18 mouse cellular contexts compared by ENCODE assay signal in genomic region chr9:101152872-101153271, GRCm38 (mm10).
DNase-seq lines count a peak whose midpoint lies in the region; ATAC-seq and TF ChIP-seq lines count a peak whose summit lies in the region.
"Had no signal": no experiment of that assay in that cellular context is flagged by ENCODE, and none has a peak within 500 bp of the region (broad histone marks: within the 10 kb centered on the region; RNA-seq: fewer than 3 reads in every experiment).

No protein-coding gene starts in this region.

- no peak for DNase-seq in gastrocnemius, adult 2 months
- DNase-seq in gastrocnemius, postnatal 36 days, result no peak
- DNase-seq in lung, embryonic 14.5 days, result peak; percentile 57
- no peak for DNase-seq in lung, postnatal 14 days
- DNase-seq in MEL (ENCODE audit: low read depth, low spot score), result no peak
- peak; percentile 10 for DNase-seq in naive thymus-derived CD4-positive, alpha-beta T cell, adult 2 months (ENCODE audit: low read depth)
- no peak for DNase-seq in kidney, adult 2 months
- DNase-seq: adrenal gland, postnatal 10 days; cerebellum, adult 8-10 months; heart, postnatal 4 days; lung, postnatal 36 days; thymus, adult 2 months had no signal

- no peak for TF ChIP-seq EP300 in MEL (IDR thresholded peaks at IDR 0.05; ENCODE audit: low read depth in 1 of 2, low read length in 2 of 2)

- H3K4me2 ChIP-seq in lung, embryonic 14.5 days, result no peak overlapping the region
- H3K4me2 ChIP-seq: forebrain, embryonic 12.5 days; heart, embryonic 13.5 days; kidney, embryonic 15.5 days; limb, embryonic 13.5 days; liver, embryonic 15.5 days; neural tube, embryonic 15.5 days had no signal

- H3K27me3 ChIP-seq in lung, embryonic 14.5 days (ENCODE audit: insufficient read depth, low read length), result no peaks in the 10 kb centered on the region
- H3K27me3 ChIP-seq in MEL (ENCODE audit: control insufficient read depth in 1 of 2, insufficient read depth in 2 of 2, low read length in 2 of 2), result no peaks in the 10 kb centered on the region
- no peaks in the 10 kb centered on the region for H3K27me3 ChIP-seq in kidney, adult 2 months (replicated peaks; ENCODE audit: control insufficient read depth, insufficient read depth, low read length)
- H3K27me3 ChIP-seq: forebrain, embryonic 12.5 days; heart, embryonic 13.5 days; kidney, embryonic 15.5 days; limb, embryonic 13.5 days; liver, embryonic 15.5 days; neural tube, embryonic 15.5 days had no signal

- peak; percentile 26 for TF ChIP-seq RAD21 in MEL (IDR thresholded peaks at IDR 0.05; ENCODE audit: low read depth, low read length)

- no peaks in the 10 kb centered on the region for H3K4me1 ChIP-seq in lung, embryonic 14.5 days (ENCODE audit: insufficient read depth)
- H3K4me1 ChIP-seq in MEL (ENCODE audit: control insufficient read depth in 1 of 2, insufficient read depth in 2 of 2, low read length in 2 of 2), result no peaks in the 10 kb centered on the region
- no peaks in the 10 kb centered on the region for H3K4me1 ChIP-seq in kidney, adult 2 months (ENCODE audit: control insufficient read depth, insufficient read depth, low read length)
- H3K4me1 ChIP-seq: forebrain, embryonic 12.5 days; heart, embryonic 13.5 days; kidney, embryonic 15.5 days; limb, embryonic 13.5 days; liver, embryonic 15.5 days; neural tube, embryonic 15.5 days had no signal

- intact Hi-C loops in gastrocnemius, adult 2 months (cut with DNase I), result no loop called here
- intact Hi-C loops in gastrocnemius, postnatal 36 days (cut with DNase I), result no loop called here

- H3K36me3 ChIP-seq in lung, embryonic 14.5 days (ENCODE audit: insufficient read depth), result peaks cover 9% of the 10 kb centered on the region
- H3K36me3 ChIP-seq in MEL (ENCODE audit: control insufficient read depth in 1 of 2, insufficient read depth in 2 of 2, low read length in 2 of 2), result no peaks in the 10 kb centered on the region; a peak in 1 of 4 replicates
- H3K36me3 ChIP-seq in kidney, adult 2 months (ENCODE audit: control insufficient read depth, insufficient read depth, low read length), result peaks cover 4% of the 10 kb centered on the region
- H3K36me3 ChIP-seq: forebrain, embryonic 12.5 days had no signal

- 66% methylated on average over 5 of the region's 5 CpGs for WGBS in lung, embryonic 14.5 days
- WGBS in kidney, adult 2 months, result 74% methylated on average over 5 of the region's 5 CpGs

- no peaks in the 10 kb centered on the region for H3K79me2 ChIP-seq in MEL (ENCODE audit: control insufficient read depth, insufficient read depth, low read length, poor library complexity)

- no peak for TF ChIP-seq POLR2A in MEL (IDR thresholded peaks at IDR 0.05; ENCODE audit: control insufficient read depth in 1 of 2, insufficient read depth in 1 of 2, low read depth in 1 of 2, low read length in 2 of 2, poor library complexity in 1 of 2)
- TF ChIP-seq POLR2A in kidney, adult 2 months (IDR thresholded peaks at IDR 0.05; ENCODE audit: low read depth, low read length), result no peak

- H3K27ac ChIP-seq in gastrocnemius, adult 2 months, result no peak overlapping the region
- H3K27ac ChIP-seq in lung, embryonic 14.5 days (ENCODE audit: low read depth), result no peak overlapping the region
- H3K27ac ChIP-seq in MEL (ENCODE audit: control insufficient read depth, low read depth, low read length), result no peak overlapping the region
- H3K27ac ChIP-seq in kidney, adult 2 months (ENCODE audit: insufficient read depth, low read depth, low read length), result no peak overlapping the region
- H3K27ac ChIP-seq: forebrain, embryonic 12.5 days; heart, embryonic 13.5 days; kidney, embryonic 15.5 days; limb, embryonic 13.5 days; liver, embryonic 15.5 days; neural tube, embryonic 15.5 days had no signal

- ATAC-seq in lung, embryonic 14.5 days (ENCODE audit: insufficient read depth), result no peak

- TF ChIP-seq CTCF in gastrocnemius, adult 2 months (IDR thresholded peaks at IDR 0.05), result 0 out of 2 replicates have a peak, but pooled peaks have one; percentile 4
- no peak for TF ChIP-seq CTCF in lung, embryonic 14.5 days (IDR thresholded peaks at IDR 0.05; ENCODE audit: low read depth)
- TF ChIP-seq CTCF in MEL (IDR thresholded peaks at IDR 0.05 in 2 of 3, conservative IDR thresholded peaks at IDR 0.05 in 1 of 3; ENCODE audit: control insufficient read depth in 1 of 3, insufficient read depth in 1 of 3, low read depth in 2 of 3, low read length in 3 of 3, poor library complexity in 1 of 3, severe bottlenecking in 1 of 3), result 0 out of 6 replicates have a peak, but pooled peaks of 1 of the 3 experiments have one; percentile 15
- TF ChIP-seq CTCF in kidney, adult 2 months (conservative IDR thresholded peaks at IDR 0.05; ENCODE audit: insufficient read depth, insufficient read length, low read depth, low read length), result no peak

- no peak overlapping the region for H3K9ac ChIP-seq in lung, embryonic 14.5 days
- no peak overlapping the region for H3K9ac ChIP-seq in MEL (ENCODE audit: control insufficient read depth, low read depth, low read length, poor library complexity, severe bottlenecking)
- H3K9ac ChIP-seq: forebrain, embryonic 12.5 days; heart, embryonic 13.5 days; kidney, embryonic 15.5 days; limb, embryonic 13.5 days; liver, embryonic 15.5 days; neural tube, embryonic 15.5 days had no signal

- no peaks in the 10 kb centered on the region for H3K9me3 ChIP-seq in lung, embryonic 14.5 days (ENCODE audit: low read depth, low read length)
- H3K9me3 ChIP-seq in MEL (replicated peaks; ENCODE audit: insufficient read depth, low read length), result no peaks in the 10 kb centered on the region
- H3K9me3 ChIP-seq: forebrain, embryonic 12.5 days; heart, embryonic 13.5 days; kidney, embryonic 15.5 days; limb, embryonic 13.5 days; liver, embryonic 15.5 days; neural tube, embryonic 15.5 days had no signal

- H3K4me3 ChIP-seq in gastrocnemius, adult 2 months, result no peak overlapping the region
- no peak overlapping the region for H3K4me3 ChIP-seq in lung, embryonic 14.5 days (ENCODE audit: low read depth, low read length)
- no peak overlapping the region for H3K4me3 ChIP-seq in MEL (ENCODE audit: control insufficient read depth in 1 of 2, insufficient read depth in 1 of 2, low read depth in 2 of 2, low read length in 2 of 2)
- no peak overlapping the region for H3K4me3 ChIP-seq in kidney, adult 2 months (ENCODE audit: insufficient read depth, low read depth, low read length)
- H3K4me3 ChIP-seq: forebrain, embryonic 12.5 days; heart, embryonic 13.5 days; kidney, embryonic 15.5 days; limb, embryonic 13.5 days; liver, embryonic 15.5 days; neural tube, embryonic 15.5 days had no signal

TF ChIP-seq in MEL, 35 proteins besides CTCF, POLR2A, EP300 and RAD21:
- TF ChIP-seq ZNF384 (IDR thresholded peaks at IDR 0.05; ENCODE audit: low read depth, low read length) (0 out of 2 replicates have a peak, but pooled peaks have one; percentile 11), MAZ (IDR thresholded peaks at IDR 0.05; ENCODE audit: low read depth, low read length) (no peak), SMC3 (IDR thresholded peaks at IDR 0.05; ENCODE audit: low read depth, low read length) (0 out of 2 replicates have a peak, but pooled peaks have one; percentile 2), TCF12 (IDR thresholded peaks at IDR 0.05; ENCODE audit: low read depth, low read length) (no peak)

Comparison
In these comparisons a context has a peak if more than half of its experiments do, and no peak if none do; other contexts are left out.
1. DNase-seq: peak in lung, embryonic 14.5 days (single experiment) and naive thymus-derived CD4-positive, alpha-beta T cell, adult 2 months (single experiment); none in gastrocnemius, adult 2 months (single experiment), gastrocnemius, postnatal 36 days (0 of 2), lung, postnatal 14 days (single experiment), MEL (single experiment) and kidney, adult 2 months (single experiment).